Mouse (Mus musculus): ENCODE data around the gene Mpz.
A peak's percentile ranks its signal among the peaks of the same experiment; 100 is the strongest.
"Not testable (repeated sequence)": the region's sequence is repeated elsewhere in the genome, so short reads cannot be mapped to it uniquely, and the experiment has no call there.

Gene Mpz

GRCm38 (mm10) chr1:171130971-171131370 lies 19.5 kb upstream of the Mpz start:
- peak; percentile 63 for DNase-seq

- no peak for DNase-seq
These were observed 14.9 kb upstream of the Mpz start for GRCm38 (mm10) chr1:171135600-171135999.

DNA sequence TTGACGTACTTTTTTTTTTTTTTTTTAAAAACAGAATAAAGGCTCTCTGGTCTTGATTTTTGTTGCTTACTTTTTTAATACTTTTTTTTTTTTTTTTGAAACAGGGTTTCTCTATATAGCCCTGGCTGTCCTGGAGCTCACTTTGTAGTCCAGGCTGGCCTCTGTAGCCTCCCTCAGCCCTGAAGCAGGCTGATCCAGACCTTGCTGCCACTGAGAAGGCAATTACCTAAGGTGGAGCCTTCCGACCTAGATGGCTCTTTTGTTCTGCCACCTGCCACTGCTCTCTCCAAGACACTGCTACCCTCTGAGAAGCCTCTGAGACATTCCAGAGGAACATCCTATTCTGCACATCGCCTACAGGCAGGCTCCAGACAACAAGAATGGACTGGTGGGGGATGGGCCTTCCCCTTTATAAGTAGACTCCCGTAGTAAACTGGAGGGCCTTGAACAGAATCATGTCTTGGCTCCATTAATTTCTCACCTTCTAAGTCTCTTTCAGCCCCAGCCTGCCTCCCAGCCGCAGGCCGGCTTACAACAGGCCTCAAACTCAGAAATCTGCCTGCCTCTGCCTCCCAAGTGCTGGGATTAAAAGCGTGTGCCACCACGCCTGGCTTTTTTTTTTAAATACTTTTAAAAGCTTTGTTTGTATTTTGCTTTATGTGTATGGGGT lies 12.9 kb upstream of the Mpz start:
- not testable (repeated sequence) for DNase-seq

DNA sequence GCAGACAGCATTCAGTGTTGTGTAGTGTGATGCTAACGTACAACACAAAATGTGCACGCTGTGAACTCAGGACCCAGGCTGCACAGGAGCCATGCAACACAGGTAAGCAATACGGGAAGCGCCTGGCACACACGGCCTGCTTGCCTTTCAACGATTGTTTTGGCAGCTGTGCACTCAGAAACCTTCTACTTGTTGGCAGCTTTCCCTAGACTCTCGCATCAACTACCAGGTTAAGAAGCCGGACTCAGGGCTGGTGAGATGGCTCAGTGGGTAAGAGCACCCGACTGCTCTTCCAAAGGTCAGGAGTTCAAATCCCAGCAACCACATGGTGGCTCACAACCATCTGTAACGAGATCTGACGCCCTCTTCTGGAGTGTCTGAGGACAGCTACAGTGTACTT lies 7.5 kb upstream of the Mpz start:
- peak; percentile 90 for DNase-seq

DNA sequence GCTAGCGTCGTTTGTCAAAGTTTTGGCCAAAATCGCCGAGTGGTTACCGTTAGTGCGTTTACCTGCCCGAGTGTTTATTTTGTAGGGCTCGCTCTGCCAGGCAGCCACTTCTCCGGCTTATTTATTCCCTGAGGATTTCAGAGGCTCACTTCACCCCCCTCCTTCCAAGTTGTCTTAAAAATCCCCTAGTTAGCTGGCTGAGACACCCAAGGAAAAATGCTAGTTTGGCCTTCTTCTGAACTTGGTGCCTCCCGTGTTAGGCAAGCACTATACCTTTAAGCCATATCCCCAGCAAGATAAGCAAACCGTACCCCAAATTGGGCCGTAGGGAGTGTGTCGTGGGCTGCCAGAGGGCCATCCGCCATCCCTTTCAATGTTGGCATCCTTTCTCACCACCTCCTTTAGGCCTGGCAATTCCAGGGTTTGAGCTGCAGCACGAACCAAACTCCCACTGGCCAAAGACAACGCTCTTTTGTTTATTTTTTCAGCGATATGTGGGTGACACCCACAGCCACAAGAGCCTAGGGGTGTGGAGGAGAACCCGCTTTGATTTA lies 404 bp downstream of the Mpz start:
- DNase-seq: no peak

- DNase-seq: peak; percentile 59
These were observed 1.5 kb downstream of the Mpz start for GRCm38 (mm10) chr1:171151966-171152365.

DNA sequence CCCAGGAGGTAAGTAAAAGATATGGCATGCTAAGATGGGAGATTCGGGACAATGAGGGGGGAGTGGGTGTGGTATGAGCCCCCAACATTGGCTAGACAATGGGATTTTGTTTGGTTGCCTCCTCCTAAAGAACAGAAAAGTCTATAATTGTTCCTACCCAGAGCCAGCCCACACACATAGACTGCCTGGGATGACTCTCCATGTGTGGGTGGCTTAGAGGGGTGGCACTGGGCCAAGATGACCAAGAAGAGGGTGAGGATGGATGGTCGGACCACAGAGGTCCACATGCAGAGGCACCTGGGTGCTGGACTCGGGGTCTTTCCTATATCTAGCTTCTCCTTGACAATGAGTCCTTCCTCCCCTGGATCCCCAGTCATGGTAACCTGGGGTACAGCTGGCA lies 6.1 kb downstream of the Mpz start:
- DNase-seq: no peak

DNA sequence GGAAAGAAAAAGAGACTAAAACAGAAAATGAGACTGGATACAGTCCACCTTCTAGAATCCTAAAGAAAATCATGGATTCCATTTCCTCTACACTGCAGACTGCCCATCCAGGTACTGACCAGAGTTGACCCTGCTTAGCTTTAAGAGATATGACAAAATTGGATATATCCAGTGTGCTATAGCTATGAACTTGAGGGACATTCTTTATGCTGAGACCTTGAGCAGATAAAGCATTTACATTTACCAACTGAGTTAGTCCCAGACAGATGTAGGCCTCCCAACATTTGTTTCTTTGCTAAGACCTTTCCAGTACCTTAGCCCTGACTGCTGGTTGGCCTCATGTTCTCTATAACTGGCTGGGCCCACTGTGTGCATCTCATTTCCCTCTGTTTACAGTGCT lies 7.5 kb downstream of the Mpz start:
- DNase-seq: no peak

- no peak for DNase-seq
These were observed 9.0 kb downstream of the Mpz start for GRCm38 (mm10) chr1:171159485-171159975.

DNA sequence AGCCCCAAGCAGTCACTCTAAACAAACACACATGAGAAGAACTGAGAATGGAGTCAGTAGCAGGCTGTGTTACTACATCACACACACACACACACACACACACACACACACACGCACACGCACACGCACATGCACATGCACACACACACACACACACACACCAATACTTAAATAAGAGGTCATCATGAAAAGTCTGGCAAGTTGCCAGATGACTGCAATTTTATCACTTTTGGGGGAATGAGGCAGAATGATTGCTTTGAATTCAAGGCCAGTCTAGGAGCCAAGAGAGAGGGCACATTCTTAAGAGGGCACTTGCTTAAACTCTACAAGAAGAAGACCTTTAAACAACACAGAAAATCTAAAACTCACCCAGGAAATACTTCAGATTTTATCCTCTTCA lies 12.0 kb downstream of the Mpz start:
- DNase-seq: no peak

GRCm38 (mm10) chr1:171164258-171164657 lies 13.7 kb downstream of the Mpz start:
- DNase-seq: peak; percentile 34

DNA sequence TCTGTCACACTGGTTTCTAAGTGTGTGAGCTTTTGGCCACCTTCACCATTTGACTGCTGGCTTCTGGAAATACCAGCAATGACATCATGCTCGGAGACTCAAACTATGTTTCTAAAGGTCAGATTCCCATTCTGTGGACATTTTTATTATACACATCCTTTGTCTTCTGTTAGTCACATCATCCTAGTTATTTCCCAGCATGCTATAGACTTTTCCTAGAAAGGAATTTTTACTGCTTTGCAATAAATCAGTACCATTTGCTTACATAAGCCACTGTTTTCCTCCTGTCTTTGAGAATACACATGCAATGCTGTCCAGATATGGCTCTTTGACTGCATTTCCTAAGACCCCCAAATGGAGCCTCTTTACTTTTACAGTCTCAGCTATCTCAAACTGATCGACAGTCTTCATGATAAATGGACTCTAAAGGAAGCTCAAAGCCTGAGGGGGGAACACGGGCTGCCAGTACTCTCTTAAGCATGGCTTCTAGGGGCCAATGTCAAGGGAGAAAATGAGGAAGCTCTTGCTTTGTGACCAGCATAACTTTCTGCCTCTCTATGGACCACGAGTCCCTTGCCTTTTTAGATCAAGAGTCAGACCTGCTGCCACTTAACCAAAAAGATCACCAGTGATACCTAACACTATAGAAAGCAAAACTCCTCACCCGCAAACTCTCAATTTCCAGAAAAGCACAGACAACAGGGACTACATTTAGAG lies 15.3 kb downstream of the Mpz start:
- DNase-seq: no peak

GRCm38 (mm10) chr1:171168906-171169305 lies 18.4 kb downstream of the Mpz start:
- peak; percentile 75 for DNase-seq

- DNase-seq: no peak
These were observed 19.4 kb downstream of the Mpz start for GRCm38 (mm10) chr1:171169913-171170312.

DNA sequence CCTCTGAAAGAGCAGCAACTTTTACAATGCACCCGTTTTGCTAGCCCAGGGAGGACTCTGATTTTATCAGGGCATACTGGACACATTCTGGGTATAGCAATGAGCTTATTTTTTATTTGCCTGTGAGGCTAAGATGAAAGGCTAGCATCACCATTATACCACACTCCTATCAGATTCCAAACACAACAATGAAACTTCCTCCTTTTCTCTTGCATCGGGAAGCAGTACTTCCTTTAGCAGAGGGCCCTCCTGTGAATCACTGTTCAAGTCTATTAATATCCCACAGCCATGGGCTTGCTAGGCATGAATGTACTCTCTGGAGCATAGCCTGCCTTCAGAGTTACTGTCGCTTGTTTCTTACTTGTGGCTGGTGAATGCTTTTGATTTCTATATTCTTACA lies 20.6 kb downstream of the Mpz start:
- peak; percentile 47 for DNase-seq

DNA sequence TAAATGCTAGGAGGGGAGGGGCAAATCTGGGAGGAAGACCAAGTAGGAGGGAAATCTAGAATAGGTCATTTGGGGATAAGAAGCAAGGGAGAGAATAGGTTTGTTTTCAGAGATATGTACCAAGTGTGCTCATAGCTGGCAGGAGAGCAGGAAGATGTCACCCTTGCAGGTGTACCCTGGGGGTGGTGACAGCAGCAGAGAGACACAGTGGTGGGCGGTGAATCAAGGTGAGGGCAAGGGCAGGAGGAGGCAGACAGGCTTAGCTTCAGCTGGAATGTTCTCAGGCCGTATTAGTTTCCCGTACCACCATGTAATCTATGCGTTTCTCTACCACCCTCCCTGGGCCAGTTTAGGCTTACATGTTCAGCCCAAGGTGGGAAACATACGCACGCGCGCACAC lies 22.3 kb downstream of the Mpz start:
- DNase-seq: no peak

- no peak for DNase-seq
These were observed 29.1 kb downstream of the Mpz start for GRCm38 (mm10) chr1:171179487-171180171.

- DNase-seq: no peak
These were observed 32.5 kb downstream of the Mpz start for GRCm38 (mm10) chr1:171183025-171183424.

- peak; percentile 49 for DNase-seq
These were observed 33.1 kb downstream of the Mpz start for GRCm38 (mm10) chr1:171183620-171184019.

DNA sequence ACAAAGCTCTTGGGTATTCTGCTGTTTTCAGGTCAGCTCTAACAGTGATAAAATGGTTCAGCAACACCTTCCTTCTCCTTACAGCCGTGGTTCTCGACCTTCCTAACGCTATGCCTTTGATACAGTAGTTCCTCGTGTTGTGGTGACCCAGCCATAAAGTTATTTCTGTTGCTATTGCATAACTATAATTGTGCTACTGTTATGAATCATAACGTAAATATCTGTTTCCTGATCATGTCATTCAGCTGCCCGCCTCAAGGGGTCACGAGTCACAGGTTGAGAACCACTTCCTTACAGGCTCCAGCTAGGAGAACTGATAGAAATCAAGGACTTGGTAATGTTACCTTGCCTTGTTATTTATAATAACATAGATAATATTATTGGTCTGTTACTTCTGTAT lies 33.8 kb downstream of the Mpz start:
- DNase-seq: peak; percentile 35

DNA sequence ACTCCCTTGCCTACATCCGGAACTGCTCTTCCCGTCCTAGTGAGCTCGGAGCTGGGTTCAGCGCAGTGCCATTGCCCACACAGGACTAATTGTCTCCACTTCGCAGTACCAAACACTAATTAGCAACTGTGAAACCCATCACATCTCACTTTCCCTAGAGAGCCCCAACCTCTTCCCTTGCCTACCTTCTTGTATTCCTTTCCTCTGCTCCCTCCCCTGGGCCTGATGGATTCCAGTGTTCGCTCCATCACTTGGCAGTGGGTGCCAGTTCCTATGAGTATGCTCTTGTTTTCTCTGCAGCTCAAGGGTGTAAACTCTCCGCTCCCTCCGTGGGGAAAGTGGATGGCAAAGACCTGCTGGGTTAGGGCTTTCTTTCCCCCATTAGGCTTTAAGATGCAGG lies 35.1 kb downstream of the Mpz start:
- DNase-seq: no peak

DNA sequence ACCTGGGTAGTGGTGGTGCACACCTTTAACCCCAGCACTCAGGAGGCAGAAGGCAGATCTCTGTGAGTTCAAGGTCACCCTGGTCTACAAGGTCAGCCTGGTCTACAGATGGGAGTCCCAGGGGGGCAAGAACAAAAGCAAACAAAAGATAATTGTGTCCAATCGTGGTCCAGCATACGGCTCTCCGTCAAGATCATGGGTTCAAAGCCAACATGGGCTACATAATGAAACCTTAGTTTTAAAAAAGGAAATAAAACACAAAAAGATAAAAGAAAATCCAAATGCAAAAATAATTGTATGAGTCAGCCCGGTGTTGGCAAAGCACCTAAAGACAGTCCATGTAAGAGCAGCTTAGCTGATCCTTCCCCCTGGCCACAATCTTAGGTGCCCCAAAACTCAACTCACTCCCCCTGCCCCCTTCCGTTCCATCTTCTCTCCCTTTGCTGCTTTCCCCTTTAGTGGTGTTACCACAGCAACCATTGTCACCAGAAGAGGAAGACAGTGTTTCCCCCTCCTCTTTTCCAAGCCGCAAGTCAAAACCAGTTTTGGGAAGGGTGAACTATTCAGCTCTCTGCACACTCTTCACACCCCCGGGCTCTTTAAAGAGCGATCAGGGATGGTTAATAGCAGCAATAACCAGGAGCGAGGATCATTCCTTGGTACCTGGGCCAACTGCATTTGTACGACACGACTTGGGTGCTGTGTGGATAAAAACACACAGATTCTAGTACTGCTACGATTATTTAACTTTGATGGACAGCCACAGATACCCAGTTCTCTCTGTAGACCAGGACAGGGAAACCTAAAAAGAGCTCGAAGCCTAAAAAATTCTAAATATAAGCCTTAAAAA lies 37.6 kb downstream of the Mpz start:
- no peak for DNase-seq

DNA sequence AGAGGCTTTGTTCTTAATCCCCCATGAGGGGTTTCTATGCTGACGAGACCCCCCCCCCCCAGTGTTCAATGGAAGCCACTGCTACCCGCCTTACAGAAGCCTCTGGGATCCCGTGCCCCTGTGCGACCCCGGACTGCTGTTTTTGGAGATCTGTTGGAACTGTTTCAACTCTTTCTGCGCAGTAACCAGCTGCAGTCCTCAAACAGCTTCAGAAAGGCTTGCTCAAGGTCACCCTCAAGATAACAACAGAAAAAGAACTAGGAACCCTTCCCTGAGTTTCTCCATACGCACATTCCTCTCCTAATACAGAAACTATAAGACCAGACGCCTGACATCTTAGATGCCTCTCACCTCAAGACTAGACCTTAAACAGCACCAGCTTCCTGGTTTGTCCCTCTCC lies 38.5 kb downstream of the Mpz start:
- no peak for DNase-seq
